ENCODE assay signal across 16 mouse cellular contexts in the genomic region with DNA sequence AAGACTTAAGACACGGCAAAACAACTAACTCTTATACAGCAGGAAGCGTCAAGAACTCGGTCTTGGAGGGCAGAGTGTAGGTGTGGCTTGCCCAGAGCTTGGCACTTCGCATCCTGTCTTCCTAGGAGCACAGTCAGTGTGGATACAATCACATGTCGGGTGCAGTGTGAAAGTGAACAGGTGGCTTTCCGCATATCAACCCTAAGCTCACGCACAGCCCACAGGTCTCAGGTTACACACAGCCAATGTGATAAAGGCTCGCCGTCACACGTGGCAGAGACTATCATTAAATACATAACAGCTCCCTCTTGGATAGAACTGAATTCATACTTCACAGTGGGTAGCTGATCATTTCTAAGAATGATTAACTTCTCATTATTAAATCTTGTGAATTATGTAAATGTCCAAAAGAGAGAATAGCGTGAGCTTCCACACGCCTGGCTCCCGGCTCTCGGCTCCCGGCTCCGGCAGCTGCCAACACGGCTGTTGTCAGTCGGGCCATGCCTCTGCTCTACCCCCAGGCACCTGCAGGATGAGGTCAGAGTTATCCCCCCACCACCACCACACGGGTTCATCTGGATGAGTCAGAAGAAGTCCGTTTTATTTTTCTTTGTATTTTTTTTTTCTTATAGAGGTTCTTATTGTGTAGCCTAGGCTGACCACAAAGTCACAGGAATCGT.
DNase-seq lines count a peak whose midpoint lies in the region; ATAC-seq and TF ChIP-seq lines count a peak whose summit lies in the region.
"Had no signal": no experiment of that assay in that cellular context is flagged by ENCODE, and none has a peak within 500 bp of the region (broad histone marks: within the 10 kb centered on the region; RNA-seq: fewer than 3 reads in every experiment).

No protein-coding gene starts in this region.

- no peaks in the 10 kb centered on the region for H3K27me3 ChIP-seq in heart, embryonic 13.5 days (replicated peaks)
- H3K27me3 ChIP-seq in midbrain, embryonic 15.5 days (replicated peaks): no peaks in the 10 kb centered on the region
- no peaks in the 10 kb centered on the region for H3K27me3 ChIP-seq in midbrain, postnatal 0 days (ENCODE audit: insufficient read depth, low read length)
- H3K27me3 ChIP-seq in intestine, embryonic 16.5 days (replicated peaks; ENCODE audit: control insufficient read depth, insufficient read depth, low read length): no peaks in the 10 kb centered on the region
- H3K27me3 ChIP-seq: CH12.LX; liver, embryonic 13.5 days; Patski had no signal

- H3K36me3 ChIP-seq in heart, embryonic 13.5 days: no peaks in the 10 kb centered on the region
- no peaks in the 10 kb centered on the region for H3K36me3 ChIP-seq in midbrain, embryonic 15.5 days (replicated peaks)
- H3K36me3 ChIP-seq in midbrain, postnatal 0 days (ENCODE audit: insufficient read depth, low read length): no peaks in the 10 kb centered on the region
- H3K36me3 ChIP-seq in intestine, embryonic 16.5 days (ENCODE audit: control insufficient read depth, insufficient read depth, low read length): no peaks in the 10 kb centered on the region
- H3K36me3 ChIP-seq: liver, embryonic 13.5 days had no signal

- H3K4me3 ChIP-seq in heart, embryonic 13.5 days: no peak overlapping the region
- no peak overlapping the region for H3K4me3 ChIP-seq in midbrain, embryonic 15.5 days
- H3K4me3 ChIP-seq in midbrain, postnatal 0 days (ENCODE audit: low read depth, low read length): no peak overlapping the region
- H3K4me3 ChIP-seq in intestine, embryonic 16.5 days (ENCODE audit: low read length): no peak overlapping the region
- H3K4me3 ChIP-seq: liver, embryonic 13.5 days had no signal

- H3K9ac ChIP-seq in heart, embryonic 13.5 days: no peak overlapping the region
- no peak overlapping the region for H3K9ac ChIP-seq in midbrain, embryonic 15.5 days
- no peak overlapping the region for H3K9ac ChIP-seq in midbrain, postnatal 0 days (replicated peaks; ENCODE audit: low read length, poor library complexity, severe bottlenecking)
- H3K9ac ChIP-seq in intestine, embryonic 16.5 days (ENCODE audit: low read depth, low read length): no peak overlapping the region
- H3K9ac ChIP-seq: liver, embryonic 13.5 days had no signal

- H3K9me3 ChIP-seq in heart, embryonic 13.5 days: no peaks in the 10 kb centered on the region
- H3K9me3 ChIP-seq in midbrain, embryonic 15.5 days: no peaks in the 10 kb centered on the region
- no peaks in the 10 kb centered on the region for H3K9me3 ChIP-seq in midbrain, postnatal 0 days (ENCODE audit: low read length)
- H3K9me3 ChIP-seq in intestine, embryonic 16.5 days (ENCODE audit: control insufficient read depth, low read length): no peaks in the 10 kb centered on the region
- H3K9me3 ChIP-seq: liver, embryonic 13.5 days had no signal

- H3K27ac ChIP-seq in heart, embryonic 13.5 days (replicated peaks): no peak overlapping the region
- no peak overlapping the region for H3K27ac ChIP-seq in midbrain, embryonic 15.5 days
- H3K27ac ChIP-seq in midbrain, postnatal 0 days (ENCODE audit: low read depth, low read length): no peak overlapping the region
- no peak overlapping the region for H3K27ac ChIP-seq in intestine, embryonic 16.5 days (ENCODE audit: low read length)
- H3K27ac ChIP-seq: liver, embryonic 13.5 days had no signal

- WGBS in heart, embryonic 13.5 days: 61% methylated on average over 21 of the region's 21 CpGs
- WGBS in midbrain, embryonic 15.5 days: 83% methylated on average over 21 of the region's 21 CpGs
- WGBS in midbrain, postnatal 0 days: 74% methylated on average over 21 of the region's 21 CpGs
- WGBS in intestine, embryonic 16.5 days: 70% methylated on average over 21 of the region's 21 CpGs

- ATAC-seq in heart, embryonic 13.5 days (ENCODE audit: extremely low read depth, insufficient number of reproducible peaks, low FRiP score, low TSS enrichment): no peak
- ATAC-seq in midbrain, embryonic 15.5 days (replicated peaks): peak; percentile 45; the same call in 1 of the 2 replicates
- no peak for ATAC-seq in midbrain, postnatal 0 days (ENCODE audit: low FRiP score)
- ATAC-seq in intestine, embryonic 16.5 days: peak; percentile 82
- ATAC-seq: Patski had no signal

- peaks cover 7% of the 10 kb centered on the region for H3K4me1 ChIP-seq in heart, embryonic 13.5 days
- no peaks in the 10 kb centered on the region for H3K4me1 ChIP-seq in midbrain, embryonic 15.5 days
- H3K4me1 ChIP-seq in midbrain, postnatal 0 days (ENCODE audit: insufficient read depth, low read length): no peaks in the 10 kb centered on the region
- H3K4me1 ChIP-seq in intestine, embryonic 16.5 days (ENCODE audit: control insufficient read depth, insufficient read depth, low read length): no peaks in the 10 kb centered on the region
- H3K4me1 ChIP-seq: liver, embryonic 13.5 days had no signal

- TF ChIP-seq CTCF in midbrain, postnatal 0 days (IDR thresholded peaks at IDR 0.05): no peak

- DNase-seq in heart, postnatal 25 days (ENCODE audit: low spot score): no peak
- no peak for DNase-seq in midbrain, postnatal 0 days (ENCODE audit: low spot score)
- DNase-seq in thymus, postnatal 10 days (ENCODE audit: low spot score in 2 of 2): no peak
- no peak for DNase-seq in frontal cortex, adult 2 months (ENCODE audit: extremely low spot score in 1 of 2, low spot score in 1 of 2)
- DNase-seq: adrenal gland, adult 2 months; gastrocnemius, postnatal 36 days; kidney, postnatal 25 days; liver, embryonic 13.5 days; lung, postnatal 36 days; retina, postnatal 1 day; thymus, postnatal 25 days had no signal

- intact Hi-C loops in heart, postnatal 25 days (cut with DNase I): no loop called here

- H3K4me2 ChIP-seq in heart, embryonic 13.5 days: peak overlapping the region; percentile 16; the same call in 1 of the 2 replicates
- H3K4me2 ChIP-seq in midbrain, embryonic 15.5 days: no peak overlapping the region
- H3K4me2 ChIP-seq in midbrain, postnatal 0 days (ENCODE audit: low read depth, low read length, poor library complexity, severe bottlenecking): no peak overlapping the region
- no peak overlapping the region for H3K4me2 ChIP-seq in intestine, embryonic 16.5 days (ENCODE audit: low read depth, low read length)
- H3K4me2 ChIP-seq: liver, embryonic 13.5 days had no signal

Comparison
In these comparisons a context has a peak if more than half of its experiments do, and no peak if none do; other contexts are left out.
1. ATAC-seq: peak in midbrain, embryonic 15.5 days (single experiment) and intestine, embryonic 16.5 days (single experiment); none in heart, embryonic 13.5 days (single experiment) and midbrain, postnatal 0 days (single experiment).